Mouse (Mus musculus) cortical plate, adult 2 months (tissue): ENCODE data around the gene Tbx2.

Experiments used
- CTCF ChIP-seq: fragments of 200-500 bp; IDR thresholded peaks from 2 replicates; pipeline ENCODE4 v1.5.1; 2011; ENCODE audit warnings: mild to moderate bottlenecking, control low read depth, low read length; ENCODE audit not compliant: insufficient read depth; ENCODE audit errors: extremely low read depth
- POLR2A ChIP-seq: fragments of 200-500 bp; IDR thresholded peaks from 2 replicates; pipeline ENCODE4 v1.6.1; 2011; ENCODE audit warnings: mild to moderate bottlenecking, low read length, control low read depth; ENCODE audit not compliant: insufficient read depth; ENCODE audit errors: extremely low read depth

- TF ChIP-seq CTCF (no peak), POLR2A (no peak)
Measured at GRCm38 (mm10) chr11:85825823-85826222, 6.5 kb upstream of the Tbx2 start.
